Mouse (Mus musculus) adrenal gland, adult 8-10 months (tissue): ENCODE measurements around the gene Tescl. TPM values are rescaled to one million over a fixed set of nuclear protein-coding genes. Genes with fewer than 3 reads are reported as not detected.

Source experiments
- DNase-seq: peaks from one replicate; pipeline ENCODE4 v3.0.0; 2022
- microRNA-seq, 2 experiments: library from miRNA; unstranded; fragments of <30 nt; microRNA quantifications; one replicate each; pipeline ENCODE4 v1.2.0; 2022
- total RNA-seq, 4 experiments: library from RNA; stranded (reverse); gene quantifications; 2 replicates each; pipeline ENCODE4 v1.2.4; 2022

Gene Tescl
- total RNA-seq, 4 experiments from 2014 or later = 0.70 TPM; not detected in 3

GRCm38 (mm10) chr7:24298973-24299708, 34.6 kb downstream of the Tescl start:
- peak; percentile 54 for DNase-seq

GRCm38 (mm10) chr7:24298635-24298972, 35.1 kb downstream of the Tescl start:
- no peak for DNase-seq

GRCm38 (mm10) chr7:24297361-24298095, 36.2 kb downstream of the Tescl start:
- no peak for DNase-seq

- no peak for DNase-seq
Measured at GRCm38 (mm10) chr7:24296386-24296785, 37.4 kb downstream of the Tescl start.

GRCm38 (mm10) chr7:24295376-24295775, 38.4 kb downstream of the Tescl start:
- no peak for DNase-seq

GRCm38 (mm10) chr7:24294763-24295162, 39.0 kb downstream of the Tescl start:
- DNase-seq = no peak

- no peak for DNase-seq
Measured at GRCm38 (mm10) chr7:24293061-24293851, 40.5 kb downstream of the Tescl start.

- DNase-seq = no peak
Measured at GRCm38 (mm10) chr7:24291387-24292090, 42.2 kb downstream of the Tescl start.

GRCm38 (mm10) chr7:24290106-24290693, 43.5 kb downstream of the Tescl start:
- no peak for DNase-seq

- DNase-seq = no peak
Measured at GRCm38 (mm10) chr7:24288512-24288911, 45.2 kb downstream of the Tescl start.

GRCm38 (mm10) chr7:24287670-24288069, 46.1 kb downstream of the Tescl start:
- DNase-seq = no peak

GRCm38 (mm10) chr7:24286916-24287315, 46.8 kb downstream of the Tescl start:
- DNase-seq = no peak

GRCm38 (mm10) chr7:24286090-24286489, 47.6 kb downstream of the Tescl start:
- no peak for DNase-seq

Small RNAs within 50 kb of the gene (microRNA-seq; reads per million reads assigned to microRNA genes)
- gene Gm27592 = 0 reads per million in 2 experiments

Other genes starting within 250 kb of the Tescl start
- 1 to 10 TPM; 3.7 to 8.3 (median 5.1) TPM for gene Zfp112, start 221.6 kb downstream of the Tescl start, total RNA-seq
- gene Zfp235, start 199.8 kb downstream of the Tescl start, total RNA-seq = 10 to 100 TPM in 3 of 4 experiments, 1 to 10 TPM in 1; 7.8 to 13.9 (median 11.4) TPM
- gene Zfp114, start 158.9 kb downstream of the Tescl start, total RNA-seq = under 1 TPM; 0.28 to 0.56 (median 0.44) TPM
- gene Zfp111, start 122.5 kb downstream of the Tescl start, total RNA-seq = 10 to 100 TPM in 3 of 4 experiments, 1 to 10 TPM in 1; 8.4 to 13.1 (median 12.2) TPM
- gene Zfp109, start 96.4 kb downstream of the Tescl start, total RNA-seq = 1 to 10 TPM; 4.0 to 4.8 (median 4.3) TPM
- gene Zfp108, start 79.1 kb downstream of the Tescl start, total RNA-seq = 1 to 10 TPM; 2.9 to 5.6 (median 4.1) TPM
- gene Zfp93, start 63.5 kb downstream of the Tescl start, total RNA-seq = 1 to 10 TPM; 4.4 to 9.0 (median 5.8) TPM
- gene Zfp61, start 32.7 kb downstream of the Tescl start, total RNA-seq = 10 to 100 TPM in 3 of 4 experiments, 1 to 10 TPM in 1; 7.9 to 19.1 (median 13.4) TPM
- gene Zfp94, start 17.3 kb downstream of the Tescl start, total RNA-seq = 10 to 100 TPM in 1 of 4 experiments, 1 to 10 TPM in 3; 4.8 to 10.1 (median 7.0) TPM
- not detected for gene Lypd5, start 15.3 kb upstream of the Tescl start, total RNA-seq
- 1 to 10 TPM in 2 of 4 experiments, under 1 TPM in 2; 0.70 to 2.0 (median 1.2) TPM for gene Kcnn4, start 36.3 kb upstream of the Tescl start, total RNA-seq
- 10 to 100 TPM; 20.2 to 39.0 (median 25.9) TPM for gene Smg9, start 65.7 kb upstream of the Tescl start, total RNA-seq
- not detected for gene Irgc1, start 118.4 kb upstream of the Tescl start, total RNA-seq
- 10 to 100 TPM in 3 of 4 experiments, 1 to 10 TPM in 1; 9.6 to 19.2 (median 10.2) TPM for gene Plaur, start 128.5 kb upstream of the Tescl start, total RNA-seq
- 1 to 10 TPM; 3.1 to 4.7 (median 4.1) TPM for gene Cadm4, start 148.1 kb upstream of the Tescl start, total RNA-seq
- gene Zfp428, start 173.1 kb upstream of the Tescl start, total RNA-seq = 1 to 10 TPM; 4.9 to 7.3 (median 5.6) TPM
- gene AC161166.1, start 178.5 kb upstream of the Tescl start, total RNA-seq = not detected
- gene Irgq, start 196.8 kb upstream of the Tescl start, total RNA-seq = 10 to 100 TPM; 26.7 to 30.9 (median 27.8) TPM
- gene Pinlyp, start 212.2 kb upstream of the Tescl start, total RNA-seq = not detected
- 10 to 100 TPM; 39.2 to 55.5 (median 46.6) TPM for gene Xrcc1, start 212.4 kb upstream of the Tescl start, total RNA-seq